Mouse (Mus musculus) heart, embryonic 16.5 days (tissue): ENCODE measurements at regions not wholly inside any gene's neighbourhood (a gene's known extent, or its start where the extent isn't known, plus 50 kb on each side); places are given as distances from the start of the nearest gene placed in this dataset.

Source experiments
- ATAC-seq: fragments of 200-750 bp; cut with Nextera tagmentation; replicated peaks from 2 replicates; pipeline ENCODE4 v1.8.0; 2017; ENCODE audit warnings: moderate number of reproducible peaks; ENCODE audit not compliant: insufficient read depth, low FRiP score; ENCODE audit errors: extremely low read depth
- H3K27ac ChIP-seq: fragments of 300-500 bp; sonication (generic); 2 replicates; pipeline ENCODE4 v1.5.1; 2014; ENCODE audit warnings: mild to moderate bottlenecking, low read length, control low read depth, moderate library complexity
- H3K27me3 ChIP-seq: fragments of 300-500 bp; sonication (generic); 2 replicates; pipeline ENCODE4 v1.6.1; 2014; ENCODE audit warnings: low read length, mixed read lengths; ENCODE audit not compliant: control insufficient read depth, insufficient read depth
- H3K36me3 ChIP-seq: fragments of 300-500 bp; sonication (generic); 2 replicates; pipeline ENCODE4 v1.6.1; 2014; ENCODE audit not compliant: control insufficient read depth, insufficient read depth
- H3K4me1 ChIP-seq: fragments of 300-500 bp; sonication (generic); 2 replicates; pipeline ENCODE4 v1.6.1; 2014; ENCODE audit warnings: low read length, mixed read lengths; ENCODE audit not compliant: control insufficient read depth, insufficient read depth
- H3K4me2 ChIP-seq: fragments of 300-500 bp; sonication (generic); 2 replicates; pipeline ENCODE4 v1.6.1; 2014; ENCODE audit warnings: low read depth, mild to moderate bottlenecking, control low read depth, low read length
- H3K4me3 ChIP-seq: fragments of 300-500 bp; sonication (generic); 2 replicates; pipeline ENCODE4 v1.5.1; 2014; ENCODE audit warnings: mild to moderate bottlenecking, control low read depth, low read length
- H3K9ac ChIP-seq: fragments of 300-500 bp; sonication (generic); 2 replicates; pipeline ENCODE4 v1.6.1; 2014; ENCODE audit warnings: low read length, control low read depth
- H3K9me3 ChIP-seq: fragments of 300-500 bp; sonication (generic); replicated peaks from 2 replicates; pipeline ENCODE4 v1.6.1; 2016; ENCODE audit warnings: low read length; ENCODE audit not compliant: control insufficient read depth
- WGBS: fragments of 180-500 bp; shearing (Covaris S2); extraction: QIAGEN DNeasy Blood & Tissue Kit; methylation state at CpG from one replicate; pipeline ENCODE4 v1.1.7; 2014; 5-methylcytosine and 5-hydroxymethylcytosine counted together

DNA sequence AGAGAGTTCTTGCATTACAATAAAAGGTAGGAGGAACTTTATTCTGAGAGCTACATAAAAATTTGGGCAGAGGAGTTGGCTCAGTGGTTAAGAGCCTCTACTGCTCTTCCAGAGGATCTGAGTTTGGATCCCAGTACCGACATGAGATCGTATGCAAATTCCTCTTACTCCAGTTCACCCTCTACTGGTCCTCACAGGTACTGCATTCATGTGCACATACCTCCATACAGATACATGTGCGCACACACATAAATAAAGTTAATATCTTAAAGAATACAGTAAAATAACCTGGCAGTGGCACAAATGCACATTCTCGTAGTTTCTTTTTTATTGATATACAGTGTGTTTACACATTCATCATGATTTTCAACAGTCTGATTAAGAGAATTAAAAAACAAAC, 232.4 kb downstream of the Vps13c start:
- peaks cover 3% of the 10 kb centered on the region for H3K9me3 ChIP-seq
- no peak overlapping the region for H3K27ac ChIP-seq
- H3K4me2 ChIP-seq = no peak overlapping the region
- ATAC-seq = no peak
- H3K4me1 ChIP-seq = no peaks in the 10 kb centered on the region
- no peaks in the 10 kb centered on the region for H3K36me3 ChIP-seq
- no peak overlapping the region for H3K9ac ChIP-seq
- whole genome bisulfite sequencing = 88% methylated on average over 4 of the region's 4 CpGs
- no peaks in the 10 kb centered on the region for H3K27me3 ChIP-seq
- no peak overlapping the region for H3K4me3 ChIP-seq

- Histone ChIP-seq H3K4me3 (no peak overlapping the region), H3K4me2 (no peak overlapping the region), H3K27ac (no peak overlapping the region), H3K9me3 (peaks cover 3% of the 10 kb centered on the region), H3K4me1 (no peaks in the 10 kb centered on the region), H3K9ac (no peak overlapping the region), H3K36me3 (no peaks in the 10 kb centered on the region), H3K27me3 (no peaks in the 10 kb centered on the region)
- ATAC-seq = no peak
- 80% methylated on average over 2 of the region's 2 CpGs for WGBS
These were observed 237.1 kb downstream of the Vps13c start for GRCm38 (mm10) chr9:68077329-68077728.

DNA sequence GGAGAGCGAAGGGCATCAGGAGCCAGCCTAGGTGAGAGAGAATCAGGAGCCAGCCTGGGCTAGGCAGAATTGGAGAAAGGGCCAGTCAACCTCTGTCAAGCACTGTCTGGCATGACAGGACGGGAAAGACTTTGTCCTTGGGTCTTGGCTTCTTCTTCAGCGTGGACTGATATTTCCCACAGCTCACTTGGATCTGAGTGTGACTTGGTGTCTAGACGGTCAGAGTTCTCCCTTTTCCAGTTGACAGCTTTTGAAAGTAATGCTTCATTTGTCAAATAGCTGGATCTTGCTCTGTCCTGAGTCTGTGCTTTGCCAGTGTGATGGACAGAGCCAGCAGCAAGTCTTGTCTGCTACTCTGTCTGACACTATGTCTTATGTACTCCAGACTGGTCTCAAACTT, 243.1 kb downstream of the Vps13c start:
- Histone ChIP-seq H3K36me3 (no peaks in the 10 kb centered on the region), H3K27me3 (no peaks in the 10 kb centered on the region), H3K4me2 (no peak overlapping the region), H3K9me3 (no peaks in the 10 kb centered on the region), H3K4me3 (no peak overlapping the region), H3K9ac (no peak overlapping the region), H3K27ac (no peak overlapping the region), H3K4me1 (no peaks in the 10 kb centered on the region)
- no peak for ATAC-seq
- 78% methylated on average over 4 of the region's 4 CpGs for WGBS

GRCm38 (mm10) chr9:68084966-68085365, 244.8 kb downstream of the Vps13c start:
- H3K27ac ChIP-seq = no peak overlapping the region
- H3K9me3 ChIP-seq = no peaks in the 10 kb centered on the region
- no peak overlapping the region for H3K4me2 ChIP-seq
- H3K36me3 ChIP-seq = no peaks in the 10 kb centered on the region
- no peak for ATAC-seq
- no peak overlapping the region for H3K4me3 ChIP-seq
- no peaks in the 10 kb centered on the region for H3K4me1 ChIP-seq
- H3K9ac ChIP-seq = no peak overlapping the region
- WGBS = 56% methylated on average over 4 of the region's 4 CpGs
- no peaks in the 10 kb centered on the region for H3K27me3 ChIP-seq

DNA sequence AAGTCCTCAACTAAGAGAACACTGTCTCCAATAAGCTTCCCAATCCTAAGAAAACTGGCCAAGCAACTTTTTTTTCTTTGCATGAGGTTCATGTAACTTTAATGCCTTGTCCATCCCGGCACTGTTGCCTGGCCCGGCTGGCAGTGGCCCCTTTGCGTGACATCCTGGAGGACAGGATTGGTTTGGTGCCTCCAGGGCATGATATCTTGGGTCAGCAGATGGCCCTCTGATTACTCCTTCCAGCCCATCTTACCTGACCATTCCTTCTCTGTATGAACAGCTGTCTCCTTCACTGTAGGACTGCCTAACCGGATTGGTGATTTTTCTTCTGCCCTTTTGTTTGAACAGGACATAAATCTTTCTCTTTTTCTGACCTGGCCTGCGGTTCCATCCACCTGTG, 254.4 kb downstream of the Vps13c start:
- Histone ChIP-seq H3K27ac (no peak overlapping the region), H3K4me2 (no peak overlapping the region), H3K4me3 (no peak overlapping the region), H3K36me3 (no peaks in the 10 kb centered on the region), H3K9ac (no peak overlapping the region), H3K27me3 (no peaks in the 10 kb centered on the region), H3K4me1 (no peaks in the 10 kb centered on the region), H3K9me3 (no peaks in the 10 kb centered on the region)
- WGBS = 86% methylated on average over 5 of the region's 5 CpGs
- ATAC-seq = no peak

GRCm38 (mm10) chr9:68109841-68110240, 269.6 kb downstream of the Vps13c start:
- H3K4me3 ChIP-seq = no peak overlapping the region
- H3K9ac ChIP-seq = no peak overlapping the region
- H3K36me3 ChIP-seq = no peaks in the 10 kb centered on the region
- H3K27me3 ChIP-seq = no peaks in the 10 kb centered on the region
- H3K9me3 ChIP-seq = no peaks in the 10 kb centered on the region
- no peak for ATAC-seq
- no peak overlapping the region for H3K4me2 ChIP-seq
- H3K27ac ChIP-seq = no peak overlapping the region
- WGBS = 80% methylated on average over 9 of the region's 9 CpGs
- no peaks in the 10 kb centered on the region for H3K4me1 ChIP-seq

- ATAC-seq = no peak
- Histone ChIP-seq H3K27me3 (no peaks in the 10 kb centered on the region), H3K9me3 (no peaks in the 10 kb centered on the region), H3K36me3 (no peaks in the 10 kb centered on the region), H3K4me1 (no peaks in the 10 kb centered on the region), H3K27ac (no peak overlapping the region), H3K4me2 (no peak overlapping the region), H3K4me3 (no peak overlapping the region), H3K9ac (no peak overlapping the region)
- WGBS = 80% methylated on average over 10 of the region's 10 CpGs
These were observed 275.0 kb downstream of the Vps13c start for GRCm38 (mm10) chr9:68115151-68115690.

DNA sequence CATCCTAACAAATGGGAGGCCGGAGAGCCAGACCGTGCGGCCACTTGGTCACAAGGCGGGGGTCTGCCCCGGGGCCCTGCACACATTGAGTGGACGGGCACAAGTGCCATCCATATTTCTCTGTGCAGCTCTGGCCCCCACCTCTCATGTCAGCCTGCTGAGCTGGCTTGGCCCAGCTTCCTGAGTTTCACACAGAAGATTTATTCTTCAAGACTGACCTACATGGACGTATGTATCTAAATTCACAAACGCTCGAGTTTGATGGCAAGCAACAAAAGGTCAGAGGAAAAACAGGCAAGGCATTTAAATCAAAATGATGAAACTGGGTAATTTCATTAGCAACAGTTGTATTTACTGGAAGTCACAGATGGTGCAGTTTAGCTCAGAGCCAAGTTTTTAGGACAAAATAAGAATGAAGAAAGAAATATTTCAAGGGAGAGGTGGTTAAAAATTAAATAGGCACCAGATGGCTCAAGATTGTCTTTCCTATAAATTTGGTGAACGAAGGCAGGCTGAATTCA, 276.1 kb downstream of the Vps13c start:
- no peak for ATAC-seq
- Histone ChIP-seq H3K27ac (no peak overlapping the region), H3K36me3 (no peaks in the 10 kb centered on the region), H3K9ac (no peak overlapping the region), H3K4me1 (no peaks in the 10 kb centered on the region), H3K4me2 (no peak overlapping the region), H3K9me3 (no peaks in the 10 kb centered on the region), H3K27me3 (no peaks in the 10 kb centered on the region), H3K4me3 (no peak overlapping the region)
- 84% methylated on average over 10 of the region's 10 CpGs for WGBS

GRCm38 (mm10) chr9:68118266-68118665, 278.1 kb downstream of the Vps13c start:
- ATAC-seq = no peak
- Histone ChIP-seq H3K27ac (no peak overlapping the region), H3K4me2 (no peak overlapping the region), H3K4me1 (no peaks in the 10 kb centered on the region), H3K27me3 (no peaks in the 10 kb centered on the region), H3K4me3 (no peak overlapping the region), H3K9me3 (no peaks in the 10 kb centered on the region), H3K36me3 (no peaks in the 10 kb centered on the region), H3K9ac (no peak overlapping the region)
- WGBS = 37% methylated on average over 2 of the region's 2 CpGs
